Mouse (Mus musculus) thymus, adult 2 months (tissue): ENCODE data around the gene Mad1l1.

Source experiments
- CTCF ChIP-seq: fragments of 200-500 bp; IDR thresholded peaks from 2 replicates; pipeline ENCODE4 v1.5.1; 2012; ENCODE audit warnings: mild to moderate bottlenecking, control low read depth, low read length, moderate library complexity, borderline replicate concordance; ENCODE audit not compliant: control insufficient read depth, poor library complexity, insufficient read depth; ENCODE audit errors: extremely low read depth
- POLR2A ChIP-seq: fragments of 200-500 bp; IDR thresholded peaks from 2 replicates; pipeline ENCODE4 v1.6.1; 2012; ENCODE audit warnings: mild to moderate bottlenecking, low read length, control low read depth, moderate library complexity; ENCODE audit not compliant: control insufficient read depth, poor library complexity, insufficient read depth; ENCODE audit errors: extremely low read depth

GRCm38 (mm10) chr5:140213001-140213400, 108.4 kb downstream of the Mad1l1 start:
- TF ChIP-seq CTCF (no peak), POLR2A (no peak)
